ENCODE assay signal across 25 mouse cellular contexts in genomic region chr8:65781156-65781555, GRCm38 (mm10).
DNase-seq lines count a peak whose midpoint lies in the region; ATAC-seq and TF ChIP-seq lines count a peak whose summit lies in the region.
"Had no signal": no experiment of that assay in that cellular context is flagged by ENCODE, and none has a peak within 500 bp of the region (broad histone marks: within the 10 kb centered on the region; RNA-seq: fewer than 3 reads in every experiment).

No protein-coding gene starts in this region.

- H3K4me1 ChIP-seq in embryonic facial prominence, embryonic 14.5 days (ENCODE audit: control insufficient read depth, insufficient read depth, low read length) = no peaks in the 10 kb centered on the region
- no peaks in the 10 kb centered on the region for H3K4me1 ChIP-seq in embryonic facial prominence, embryonic 10.5 days
- H3K4me1 ChIP-seq in midbrain, postnatal 0 days (ENCODE audit: insufficient read depth, low read length) = no peaks in the 10 kb centered on the region
- H3K4me1 ChIP-seq in midbrain, embryonic 10.5 days = no peaks in the 10 kb centered on the region
- H3K4me1 ChIP-seq: embryonic facial prominence, embryonic 13.5 days; forebrain, embryonic 10.5 days; forebrain, embryonic 12.5 days had no signal

- H3K9ac ChIP-seq in embryonic facial prominence, embryonic 14.5 days (ENCODE audit: low read depth, low read length) = no peak overlapping the region
- no peak overlapping the region for H3K9ac ChIP-seq in midbrain, postnatal 0 days (replicated peaks; ENCODE audit: low read length, poor library complexity, severe bottlenecking)
- H3K9ac ChIP-seq: embryonic facial prominence, embryonic 13.5 days; forebrain, embryonic 12.5 days had no signal

- peak; percentile 66 to 69 for DNase-seq in cerebellum, postnatal 10 days
- peak; percentile 1 for DNase-seq in embryonic facial prominence, embryonic 14.5 days (ENCODE audit: low spot score)
- no peak for DNase-seq in embryonic facial prominence, embryonic 10.5 days (ENCODE audit: low spot score)
- peak; percentile 34 for DNase-seq in left cerebral cortex, postnatal 4 days
- DNase-seq in left cerebral cortex, adult 8-10 months (ENCODE audit: low spot score in 2 of 2) = no peak
- peak; percentile 46 for DNase-seq in midbrain, postnatal 0 days (ENCODE audit: low spot score)
- DNase-seq in midbrain, embryonic 10.5 days (ENCODE audit: low spot score) = no peak
- DNase-seq: adrenal gland, adult 8-10 months; adrenal gland, postnatal 14 days; adrenal gland, postnatal 36 days; B cell, adult 2 months; cerebellum, adult 11-12 months; cerebellum, adult 2 months; cerebellum, adult 9-10 months had no signal

- H3K9me3 ChIP-seq in embryonic facial prominence, embryonic 14.5 days (ENCODE audit: control insufficient read depth, low read length) = no peaks in the 10 kb centered on the region
- H3K9me3 ChIP-seq in embryonic facial prominence, embryonic 10.5 days = no peaks in the 10 kb centered on the region
- H3K9me3 ChIP-seq in midbrain, postnatal 0 days (ENCODE audit: low read length) = no peaks in the 10 kb centered on the region
- H3K9me3 ChIP-seq in midbrain, embryonic 10.5 days (replicated peaks) = no peaks in the 10 kb centered on the region
- H3K9me3 ChIP-seq: embryonic facial prominence, embryonic 13.5 days; forebrain, embryonic 10.5 days; forebrain, embryonic 12.5 days; G1E had no signal

- ATAC-seq in cerebellum, adult (ENCODE audit: insufficient number of reproducible peaks, low FRiP score, low TSS enrichment) = no peak
- ATAC-seq in embryonic facial prominence, embryonic 14.5 days (ENCODE audit: low read depth) = no peak
- no peak for ATAC-seq in midbrain, postnatal 0 days (ENCODE audit: low FRiP score)
- ATAC-seq: activated CD4-positive, CD25-positive, alpha-beta regulatory T cell, adult 4 months; CD4-positive, CD25-positive, alpha-beta regulatory T cell, adult 4 months; forebrain, embryonic 14.5 days; forebrain, embryonic 16.5 days; Patski had no signal

- intact Hi-C loops in left cerebral cortex, postnatal 4 days (cut with DNase I) = no loop called here

- H3K4me2 ChIP-seq in embryonic facial prominence, embryonic 14.5 days (ENCODE audit: low read depth, low read length) = no peak overlapping the region
- H3K4me2 ChIP-seq in midbrain, postnatal 0 days (ENCODE audit: low read depth, low read length, poor library complexity, severe bottlenecking) = no peak overlapping the region
- H3K4me2 ChIP-seq: embryonic facial prominence, embryonic 13.5 days; forebrain, embryonic 12.5 days had no signal

- no peak overlapping the region for H3K27ac ChIP-seq in embryonic facial prominence, embryonic 14.5 days (replicated peaks; ENCODE audit: low read depth, low read length)
- H3K27ac ChIP-seq in embryonic facial prominence, embryonic 10.5 days (replicated peaks) = no peak overlapping the region
- no peak overlapping the region for H3K27ac ChIP-seq in midbrain, postnatal 0 days (ENCODE audit: low read depth, low read length)
- H3K27ac ChIP-seq in midbrain, embryonic 10.5 days (replicated peaks) = no peak overlapping the region
- H3K27ac ChIP-seq: embryonic facial prominence, embryonic 13.5 days; forebrain, embryonic 10.5 days; forebrain, embryonic 12.5 days had no signal

- no peak overlapping the region for H3K4me3 ChIP-seq in embryonic facial prominence, embryonic 14.5 days (ENCODE audit: low read depth, low read length)
- H3K4me3 ChIP-seq in embryonic facial prominence, embryonic 10.5 days = no peak overlapping the region
- no peak overlapping the region for H3K4me3 ChIP-seq in midbrain, postnatal 0 days (ENCODE audit: low read depth, low read length)
- H3K4me3 ChIP-seq in midbrain, embryonic 10.5 days = no peak overlapping the region
- H3K4me3 ChIP-seq: embryonic facial prominence, embryonic 13.5 days; forebrain, embryonic 10.5 days; forebrain, embryonic 12.5 days had no signal

- no peaks in the 10 kb centered on the region for H3K36me3 ChIP-seq in embryonic facial prominence, embryonic 14.5 days (ENCODE audit: control insufficient read depth, insufficient read depth, low read length)
- H3K36me3 ChIP-seq in embryonic facial prominence, embryonic 10.5 days (replicated peaks) = no peaks in the 10 kb centered on the region
- H3K36me3 ChIP-seq in midbrain, postnatal 0 days (ENCODE audit: insufficient read depth, low read length) = no peaks in the 10 kb centered on the region
- H3K36me3 ChIP-seq in midbrain, embryonic 10.5 days = no peaks in the 10 kb centered on the region
- H3K36me3 ChIP-seq: embryonic facial prominence, embryonic 13.5 days; forebrain, embryonic 10.5 days; forebrain, embryonic 12.5 days; G1E had no signal

- WGBS in embryonic facial prominence, embryonic 14.5 days = 55% methylated on average over 5 of the region's 5 CpGs
- 77% methylated on average over 5 of the region's 5 CpGs for WGBS in embryonic facial prominence, embryonic 10.5 days
- WGBS in midbrain, postnatal 0 days = 76% methylated on average over 5 of the region's 5 CpGs
- WGBS in midbrain, embryonic 10.5 days = 81% methylated on average over 5 of the region's 5 CpGs

- H3K27me3 ChIP-seq in embryonic facial prominence, embryonic 14.5 days (replicated peaks; ENCODE audit: control insufficient read depth, insufficient read depth, low read length) = no peaks in the 10 kb centered on the region
- no peaks in the 10 kb centered on the region for H3K27me3 ChIP-seq in embryonic facial prominence, embryonic 10.5 days (replicated peaks; ENCODE audit: low read depth, poor library complexity, severe bottlenecking)
- H3K27me3 ChIP-seq in midbrain, postnatal 0 days (ENCODE audit: insufficient read depth, low read length) = no peaks in the 10 kb centered on the region
- no peaks in the 10 kb centered on the region for H3K27me3 ChIP-seq in midbrain, embryonic 10.5 days (ENCODE audit: low read depth, poor library complexity, severe bottlenecking)
- H3K27me3 ChIP-seq: CH12.LX; embryonic facial prominence, embryonic 13.5 days; forebrain, embryonic 12.5 days; Patski had no signal

- no peak for TF ChIP-seq CTCF in midbrain, postnatal 0 days (IDR thresholded peaks at IDR 0.05)

Comparison
In these comparisons a context has a peak if more than half of its experiments do, and no peak if none do; other contexts are left out.
1. DNase-seq: peak in cerebellum, postnatal 10 days (2 of 2), embryonic facial prominence, embryonic 14.5 days (single experiment), left cerebral cortex, postnatal 4 days (single experiment) and midbrain, postnatal 0 days (single experiment); none in embryonic facial prominence, embryonic 10.5 days (single experiment), left cerebral cortex, adult 8-10 months (0 of 2) and midbrain, embryonic 10.5 days (single experiment).